Mouse (Mus musculus) heart, adult 2 months (tissue): ENCODE measurements around the gene Sebox. TPM values are rescaled to one million over a fixed set of nuclear protein-coding genes. Genes with fewer than 3 reads are reported as not detected.
A peak's percentile ranks its signal among the peaks of the same experiment; 100 is the strongest.

Experiments used
- DNase-seq, 2 experiments: peaks; one replicate each; pipeline ENCODE4 v3.0.0; 2021
- H3K27ac ChIP-seq: fragments of 200-600 bp; 2 replicates; pipeline ENCODE4 v1.8.1; 2022
- H3K27me3 ChIP-seq: fragments of 200-500 bp; 2 replicates; pipeline ENCODE4 v1.6.1; 2012; ENCODE audit warnings: mild to moderate bottlenecking, low read length, inconsistent platforms, mixed read lengths; ENCODE audit not compliant: control insufficient read depth, insufficient read depth
- H3K36me3 ChIP-seq: fragments of 200-500 bp; 2 replicates; pipeline ENCODE4 v1.6.1; 2012; ENCODE audit warnings: low read length, inconsistent platforms; ENCODE audit not compliant: control insufficient read depth, insufficient read depth
- H3K4me1 ChIP-seq: fragments of 200-500 bp; 2 replicates; pipeline ENCODE4 v1.6.1; 2011; ENCODE audit warnings: low read length; ENCODE audit not compliant: control insufficient read depth, insufficient read depth
- H3K4me3 ChIP-seq: fragments of 200-600 bp; 2 replicates; pipeline ENCODE4 v1.8.1; 2022
- H3K79me2 ChIP-seq: fragments of 200-500 bp; replicated peaks from 2 replicates; pipeline ENCODE4 v1.6.1; 2012; ENCODE audit warnings: mild to moderate bottlenecking, inconsistent platforms, low read length, moderate library complexity, mixed read lengths; ENCODE audit not compliant: control insufficient read depth, insufficient read depth
- H3K9ac ChIP-seq: fragments of 200-500 bp; 2 replicates; pipeline ENCODE4 v1.6.1; 2012; ENCODE audit warnings: low read depth, mild to moderate bottlenecking, control low read depth, inconsistent platforms, low read length, mixed read lengths
- CTCF ChIP-seq: fragments of 200-600 bp; IDR thresholded peaks from 2 replicates; pipeline ENCODE4 v1.8.1; 2022; ENCODE audit warnings: antibody characterized with exemption, mild to moderate bottlenecking, moderate library complexity
- EP300 ChIP-seq: fragments of 200-500 bp; IDR thresholded peaks from 2 replicates; pipeline ENCODE4 v1.6.1; 2011; ENCODE audit warnings: low read depth, low read length, control low read depth; ENCODE audit not compliant: insufficient read depth
- POLR2A ChIP-seq: fragments of 200-500 bp; IDR thresholded peaks from 2 replicates; pipeline ENCODE4 v1.6.1; 2011; ENCODE audit warnings: mild to moderate bottlenecking, low read depth, low read length, control low read depth; ENCODE audit not compliant: insufficient read depth
- WGBS: fragments of 180-500 bp; shearing (Covaris S2); methylation state at CpG from one replicate; pipeline ENCODE4 v1.1.7; 2018; 5-methylcytosine and 5-hydroxymethylcytosine counted together
- intact Hi-C: fragments of 180-260 bp; cut with DNase I; formaldehyde crosslinking; loops from one replicate; pipeline ENCODE4 v1.15.1; 2025
- long read RNA-seq: library from polyadenylated mRNA; stranded (forward); transcript quantifications from one replicate; pipeline ENCODE4 v2.0.0, GENCODE M21; 2021
- polyA plus RNA-seq: library from polyadenylated mRNA; depleted of rRNA; stranded (reverse); fragments of >200 nt; gene quantifications from 2 replicates; pipeline ENCODE4 v1.2.3, GENCODE M21; 2012; rRNA removed
- total RNA-seq, 2 experiments: library from RNA; stranded (reverse); gene quantifications; 2 replicates each; pipeline ENCODE4 v1.2.3; 2021

Sebox gene
- total RNA-seq: not detected
- polyA plus RNA-seq: 0.20 TPM in 1 of 2 replicates, not detected in the other
- long read RNA-seq: 0 reads

DNA sequence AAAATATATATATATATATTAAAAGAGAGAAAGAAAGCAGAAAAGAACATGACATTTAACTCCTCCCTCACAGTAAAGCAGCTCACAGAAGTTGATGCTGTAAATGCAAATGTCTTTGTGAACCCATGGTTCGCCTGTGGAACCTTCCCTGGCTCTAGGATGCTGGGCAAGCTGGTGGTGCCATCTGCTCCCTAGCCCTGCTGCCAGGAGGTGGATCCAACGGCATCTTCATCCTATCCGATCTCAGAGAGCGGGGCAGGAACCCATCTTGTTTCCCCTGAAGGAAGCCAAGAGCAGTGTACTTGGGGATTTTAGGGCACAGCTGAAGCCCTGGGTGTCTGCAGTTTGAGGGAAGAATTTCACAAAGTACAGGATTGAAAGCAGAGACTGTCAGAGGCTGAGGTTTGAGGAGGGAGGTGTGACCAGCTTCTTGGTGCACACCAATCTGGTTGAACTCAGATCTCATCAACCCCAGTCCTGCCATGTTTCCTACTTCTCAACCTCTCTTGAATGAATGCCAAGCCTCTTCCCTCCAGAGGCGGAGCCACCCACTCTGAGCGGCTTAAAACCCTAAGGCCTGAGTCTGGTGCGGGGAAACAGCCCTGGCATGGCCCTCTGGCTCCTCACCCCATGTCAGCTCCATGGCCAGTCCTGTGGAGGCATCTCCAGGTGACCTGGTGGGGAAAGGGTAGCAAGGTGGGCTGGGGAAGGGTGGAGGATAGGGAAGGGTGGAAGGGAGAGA lies at the start of gene Sebox:
Gene Sebox (plus strand): TSS at position 539 of the 742 bp plus-strand sequence.
- no peak for DNase-seq
- Histone ChIP-seq H3K27me3 (no peaks in the 10 kb centered on the region), H3K27ac (no peak within 1 kb of the TSS), H3K4me1 (no peaks in the 10 kb centered on the region), H3K79me2 (no peaks in the 10 kb centered on the region), H3K36me3 (no peaks in the 10 kb centered on the region), H3K4me3 (no peak within 1 kb of the TSS), H3K9ac (no peak within 1 kb of the TSS)
- intact Hi-C loops: no loop called here
- TF ChIP-seq EP300 (no peak), CTCF (no peak), POLR2A (no peak)
- 57% methylated on average over 7 of the region's 7 CpGs for WGBS

GRCm38 (mm10) chr11:78453675-78454074 lies 49.6 kb upstream of the Sebox start:
- peak; percentile 31 to 67 for DNase-seq
- Histone ChIP-seq H3K36me3 (no peaks in the 10 kb centered on the region), H3K27me3 (no peaks in the 10 kb centered on the region), H3K4me3 (no peak overlapping the region), H3K79me2 (no peaks in the 10 kb centered on the region), H3K27ac (no peak overlapping the region), H3K9ac (no peak overlapping the region), H3K4me1 (no peaks in the 10 kb centered on the region)
- intact Hi-C loops: no loop called here
- TF ChIP-seq EP300 (no peak), CTCF (0 out of 2 replicates have a peak, but pooled peaks have one; percentile 96), POLR2A (no peak)
- WGBS: 23% methylated on average over 4 of the region's 4 CpGs

GRCm38 (mm10) chr11:78454276-78454675 lies 49.0 kb upstream of the Sebox start:
- no peaks in the 10 kb centered on the region for H3K79me2 ChIP-seq
- H3K4me1 ChIP-seq: no peaks in the 10 kb centered on the region
- no peak overlapping the region for H3K9ac ChIP-seq
- TF ChIP-seq POLR2A (no peak), CTCF (no peak), EP300 (no peak)
- no peak for DNase-seq
- no peak overlapping the region for H3K27ac ChIP-seq
- H3K36me3 ChIP-seq: no peaks in the 10 kb centered on the region
- no peak overlapping the region for H3K4me3 ChIP-seq
- intact Hi-C loops: no loop called here
- no peaks in the 10 kb centered on the region for H3K27me3 ChIP-seq
- 59% methylated on average over 7 of the region's 7 CpGs for WGBS

DNA sequence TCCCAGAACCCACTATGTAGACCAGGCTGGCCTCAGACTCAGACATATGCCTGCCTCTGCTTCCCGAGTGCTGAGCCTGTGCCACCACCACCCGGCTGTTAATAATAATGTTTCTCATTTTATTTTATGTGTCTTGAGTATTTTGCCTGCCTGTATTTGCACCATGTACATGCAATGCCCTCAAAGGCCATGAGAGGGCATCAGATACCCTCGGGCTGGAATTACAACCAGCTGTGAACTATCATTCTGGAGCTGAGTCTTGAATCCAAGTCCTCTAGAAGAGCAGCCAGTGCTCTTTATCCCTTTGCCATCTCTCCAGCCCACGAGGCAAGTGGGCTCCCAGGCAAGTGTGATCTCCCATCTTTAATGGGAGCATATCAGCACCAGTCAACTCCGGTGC lies 47.9 kb upstream of the Sebox start:
- intact Hi-C loops: no loop called here
- Histone ChIP-seq H3K27ac (no peak overlapping the region), H3K4me1 (no peaks in the 10 kb centered on the region), H3K36me3 (no peaks in the 10 kb centered on the region), H3K4me3 (no peak overlapping the region), H3K9ac (no peak overlapping the region), H3K79me2 (no peaks in the 10 kb centered on the region), H3K27me3 (no peaks in the 10 kb centered on the region)
- no peak for TF ChIP-seq EP300
- no peak for TF ChIP-seq POLR2A
- TF ChIP-seq CTCF: peak; percentile 74
- WGBS: 20% methylated on average over 5 of the region's 5 CpGs
- peak; percentile 19 to 42 for DNase-seq

GRCm38 (mm10) chr11:78458740-78459139 lies 44.5 kb upstream of the Sebox start:
- Histone ChIP-seq H3K4me3 (no peak overlapping the region), H3K4me1 (no peaks in the 10 kb centered on the region), H3K27me3 (no peaks in the 10 kb centered on the region), H3K79me2 (no peaks in the 10 kb centered on the region), H3K9ac (no peak overlapping the region), H3K36me3 (no peaks in the 10 kb centered on the region), H3K27ac (no peak overlapping the region)
- no peak for TF ChIP-seq EP300
- TF ChIP-seq POLR2A: no peak
- TF ChIP-seq CTCF: no peak
- 73% methylated on average over 17 of the region's 17 CpGs for WGBS
- intact Hi-C loops: no loop called here
- no peak for DNase-seq

DNA sequence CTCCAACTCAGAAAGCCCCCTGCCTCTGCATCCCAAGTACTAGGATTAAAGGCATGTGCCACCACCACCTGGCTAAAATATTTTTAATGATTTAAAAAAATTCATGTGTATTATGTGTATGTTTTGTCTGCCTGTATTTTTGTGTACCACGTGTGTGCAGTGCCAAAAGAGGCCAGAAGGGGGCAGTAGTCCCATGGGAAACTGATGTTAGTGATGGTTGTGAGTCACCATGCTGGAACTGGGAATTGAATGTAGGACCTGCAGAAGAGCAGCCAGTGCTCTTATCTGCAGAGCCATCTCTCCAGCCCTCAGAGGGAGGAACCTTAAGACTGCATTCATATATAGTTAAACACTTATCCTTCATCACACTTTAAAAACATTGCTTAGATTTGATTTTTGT lies 41.4 kb upstream of the Sebox start:
- H3K9ac ChIP-seq: no peak overlapping the region
- DNase-seq: no peak
- H3K79me2 ChIP-seq: no peaks in the 10 kb centered on the region
- TF ChIP-seq POLR2A: no peak
- peak; percentile 41 for TF ChIP-seq CTCF
- intact Hi-C loops: no loop called here
- H3K4me1 ChIP-seq: peaks cover 2% of the 10 kb centered on the region; the same call in 1 of the 2 replicates
- H3K27ac ChIP-seq: no peak overlapping the region
- no peaks in the 10 kb centered on the region for H3K36me3 ChIP-seq
- H3K27me3 ChIP-seq: no peaks in the 10 kb centered on the region
- WGBS: 51% methylated on average over 1 of the region's 1 CpGs
- no peak overlapping the region for H3K4me3 ChIP-seq
